ENCODE assay signal across 8 mouse cellular contexts in genomic region chr10:93421716-93422380, GRCm38 (mm10).
DNase-seq lines count a peak whose midpoint lies in the region.
"Had no signal": no experiment of that assay in that cellular context is flagged by ENCODE, and none has a peak within 500 bp of the region (broad histone marks: within the 10 kb centered on the region; RNA-seq: fewer than 3 reads in every experiment).

No protein-coding gene starts in this region.

- peak; percentile 23 for DNase-seq in thymus, postnatal 14 days
- DNase-seq in thymus, postnatal 36 days: no peak
- peak; percentile 75 for DNase-seq in ZHBTc4 (ENCODE audit: low read depth, low spot score)
- DNase-seq in lung, adult 18-20 months: peak; percentile 66 to 81
- no peak for DNase-seq in cerebellum, postnatal 4 days (ENCODE audit: low spot score in 2 of 2)
- DNase-seq in kidney, adult 11 months: no peak
- no peak for DNase-seq in ovary, postnatal 10 days (ENCODE audit: low spot score)
- DNase-seq: cerebellum, adult 2 months had no signal

Comparison
In these comparisons a context has a peak if more than half of its experiments do, and no peak if none do; other contexts are left out.
1. DNase-seq: peak in thymus, postnatal 14 days (single experiment), ZHBTc4 (single experiment) and lung, adult 18-20 months (2 of 2); none in thymus, postnatal 36 days (0 of 2), cerebellum, postnatal 4 days (0 of 2), kidney, adult 11 months (single experiment) and ovary, postnatal 10 days (single experiment).